Mouse (Mus musculus) heart, postnatal 25 days (tissue): ENCODE results near the gene Iqcf3. TPM values are rescaled to one million over a fixed set of nuclear protein-coding genes. Genes with fewer than 3 reads are reported as not detected.
A peak's percentile ranks its signal among the peaks of the same experiment; 100 is the strongest.

Experiments
- DNase-seq: peaks from one replicate; pipeline ENCODE4 v3.0.0; 2022; ENCODE audit warnings: low spot score
- intact Hi-C: fragments of 180-260 bp; cut with DNase I; formaldehyde crosslinking; loops from one replicate; pipeline ENCODE4 v1.15.1; 2025
- total RNA-seq, 2 experiments: library from RNA; stranded (reverse); gene quantifications; 2 replicates each; pipeline ENCODE4 v1.2.3; 2021

Iqcf3 gene
- total RNA-seq, 2 experiments from 2014 or later = not detected

- DNase-seq = peak; percentile 44
- intact Hi-C loops = loop anchor here (2.0 kb wide), 1 partner anchor 188 kb away; no protein-coding TSS in a partner anchor
These were observed 87.0 kb downstream of the Iqcf3 start for GRCm38 (mm10) chr9:106474456-106474855.

- DNase-seq = no peak
- intact Hi-C loops = loop anchor here (2.0 kb wide), 2 partner anchors 15 to 187 kb away; no protein-coding TSS in a partner anchor
These were observed 87.7 kb downstream of the Iqcf3 start for GRCm38 (mm10) chr9:106473753-106474105.

- DNase-seq = peak; percentile 1
- intact Hi-C loops = loop anchor here (2.0 kb wide), 1 partner anchor 14 kb away; no protein-coding TSS in a partner anchor
These were observed 88.2 kb downstream of the Iqcf3 start for GRCm38 (mm10) chr9:106473081-106473752.

GRCm38 (mm10) chr9:106472321-106472720 lies 89.1 kb downstream of the Iqcf3 start:
- intact Hi-C loops = loop anchor here (2.0 kb wide), 1 partner anchor 14 kb away; no protein-coding TSS in a partner anchor
- no peak for DNase-seq

GRCm38 (mm10) chr9:106471892-106472291 lies 89.5 kb downstream of the Iqcf3 start:
- peak; percentile 72 for DNase-seq
- intact Hi-C loops = loop anchor here (2.0 kb wide), 1 partner anchor 13 kb away; no protein-coding TSS in a partner anchor

- no peak for DNase-seq
- intact Hi-C loops = no loop called here
These were observed 90.3 kb downstream of the Iqcf3 start for GRCm38 (mm10) chr9:106470991-106471750.

- intact Hi-C loops = no loop called here
- no peak for DNase-seq
These were observed 91.7 kb downstream of the Iqcf3 start for GRCm38 (mm10) chr9:106469776-106470175.

GRCm38 (mm10) chr9:106469317-106469716 lies 92.1 kb downstream of the Iqcf3 start:
- no peak for DNase-seq
- intact Hi-C loops = no loop called here

- DNase-seq = no peak
- intact Hi-C loops = no loop called here
These were observed 93.7 kb downstream of the Iqcf3 start for GRCm38 (mm10) chr9:106467746-106468145.

- intact Hi-C loops = no loop called here
These were observed 94.7 kb downstream of the Iqcf3 start for GRCm38 (mm10) chr9:106466721-106467120.

GRCm38 (mm10) chr9:106465571-106466200 lies 95.7 kb downstream of the Iqcf3 start, which contains the start of gene Gpr62:
Gene Gpr62 (minus strand): TSS chr9:106465938.
- intact Hi-C loops = no loop called here
- DNase-seq = no peak

More at GRCm38 (mm10) chr9:106466721-106467120, 94.7 kb downstream of the Iqcf3 start:
- no peak for DNase-seq

GRCm38 (mm10) chr9:106464751-106465541 lies 96.5 kb downstream of the Iqcf3 start:
- intact Hi-C loops = no loop called here
- DNase-seq = no peak

- no peak for DNase-seq
These were observed 98.0 kb downstream of the Iqcf3 start for GRCm38 (mm10) chr9:106463122-106464063.

GRCm38 (mm10) chr9:106462430-106462800 lies 99.0 kb downstream of the Iqcf3 start:
- no peak for DNase-seq
- intact Hi-C loops = no loop called here

More at GRCm38 (mm10) chr9:106463122-106464063, 98.0 kb downstream of the Iqcf3 start:
- intact Hi-C loops = no loop called here

- no peak for DNase-seq
- intact Hi-C loops = no loop called here
These were observed 99.6 kb downstream of the Iqcf3 start for GRCm38 (mm10) chr9:106461641-106462429.

- no peak for DNase-seq
- intact Hi-C loops = no loop called here
These were observed 100.4 kb downstream of the Iqcf3 start for GRCm38 (mm10) chr9:106461026-106461415.

GRCm38 (mm10) chr9:106460401-106461025 lies 100.9 kb downstream of the Iqcf3 start:
- no peak for DNase-seq
- intact Hi-C loops = no loop called here
